Mouse (Mus musculus): ENCODE results near the gene Tvp23a.

DNA sequence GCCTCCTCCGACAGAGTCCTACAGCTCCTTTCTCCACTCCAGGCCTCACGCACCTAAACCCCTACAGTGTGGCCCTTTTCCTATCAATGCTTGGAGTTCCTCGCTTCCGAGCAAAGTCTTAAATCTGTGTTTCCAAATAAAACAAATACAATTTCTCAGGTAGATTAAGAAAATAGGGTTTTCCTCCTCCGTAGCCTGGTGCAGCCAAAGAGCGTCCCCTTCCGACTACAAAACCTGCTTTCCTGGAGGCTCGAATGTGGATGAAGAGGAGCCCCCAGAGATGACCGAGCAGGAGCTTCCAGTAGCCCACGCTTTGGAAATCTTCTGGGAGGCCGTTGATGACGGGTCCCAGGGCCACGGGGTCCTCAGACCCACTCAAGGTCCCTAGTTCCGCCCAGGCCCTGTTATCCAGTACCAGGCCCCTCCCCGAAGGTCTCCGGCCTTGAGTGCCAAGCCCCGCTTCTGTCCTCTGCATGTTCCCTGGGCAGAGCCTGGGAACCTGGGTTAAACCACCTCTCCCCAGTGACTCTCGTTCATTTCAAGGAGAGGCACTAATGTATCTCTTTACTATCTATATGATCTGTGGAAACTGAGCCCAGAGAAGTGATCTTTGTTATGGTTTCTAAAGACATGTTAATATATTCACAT lies 43.5 kb upstream of the Tvp23a start:
- TF ChIP-seq CTCF (IDR thresholded peaks at IDR 0.05) (no peak), EP300 (IDR thresholded peaks at IDR 0.05; ENCODE audit: insufficient read depth, low read depth, low read length) (no peak)
